Mouse (Mus musculus) hindbrain, embryonic 16.5 days (tissue): ENCODE measurements at regions not wholly inside any gene's neighbourhood (a gene's known extent, or its start where the extent isn't known, plus 50 kb on each side); places are given as distances from the start of the nearest gene placed in this dataset.

ENCODE experiments used
- ATAC-seq: fragments of 200-750 bp; cut with Nextera tagmentation; 2 replicates; pipeline ENCODE4 v1.8.0; 2017; ENCODE audit warnings: moderate TSS enrichment, moderate library complexity
- H3K27ac ChIP-seq: fragments of 300-500 bp; sonication (generic); 2 replicates; pipeline ENCODE4 v1.5.1; 2014; ENCODE audit warnings: low read depth, mild to moderate bottlenecking, control low read depth, low read length, moderate library complexity
- H3K27me3 ChIP-seq: fragments of 300-500 bp; sonication (generic); replicated peaks from 2 replicates; pipeline ENCODE4 v1.6.1; 2014; ENCODE audit warnings: low read length; ENCODE audit not compliant: control insufficient read depth, insufficient read depth
- H3K36me3 ChIP-seq: fragments of 300-500 bp; sonication (generic); 2 replicates; pipeline ENCODE4 v1.6.1; 2014; ENCODE audit warnings: mild to moderate bottlenecking, low read length, moderate library complexity, mixed read lengths; ENCODE audit not compliant: control insufficient read depth, insufficient read depth
- H3K4me1 ChIP-seq: fragments of 300-500 bp; sonication (generic); 2 replicates; pipeline ENCODE4 v1.6.1; 2014; ENCODE audit warnings: low read depth, low read length; ENCODE audit not compliant: control insufficient read depth, insufficient read depth
- H3K4me2 ChIP-seq: fragments of 300-500 bp; sonication (generic); 2 replicates; pipeline ENCODE4 v1.6.1; 2014; ENCODE audit warnings: mild to moderate bottlenecking, low read length, control low read depth, moderate library complexity
- H3K4me3 ChIP-seq: fragments of 300-500 bp; sonication (generic); 2 replicates; pipeline ENCODE4 v1.5.1; 2014; ENCODE audit warnings: mild to moderate bottlenecking, low read length, control low read depth, moderate library complexity
- H3K9ac ChIP-seq: fragments of 300-500 bp; sonication (generic); 2 replicates; pipeline ENCODE4 v1.6.1; 2014; ENCODE audit warnings: low read depth, mild to moderate bottlenecking, control low read depth, low read length, moderate library complexity
- H3K9me3 ChIP-seq: fragments of 300-500 bp; sonication (generic); 2 replicates; pipeline ENCODE4 v1.6.1; 2014; ENCODE audit warnings: mild to moderate bottlenecking, low read length, moderate library complexity; ENCODE audit not compliant: control insufficient read depth
- WGBS: fragments of 180-500 bp; shearing (Covaris S2); extraction: QIAGEN DNeasy Blood & Tissue Kit; methylation state at CpG from one replicate; pipeline ENCODE4 v1.1.7; 2014; 5-methylcytosine and 5-hydroxymethylcytosine counted together

- H3K36me3 ChIP-seq, result no peaks in the 10 kb centered on the region
- WGBS, result 30% methylated on average over 11 of the region's 11 CpGs
- no peak for ATAC-seq
- H3K4me1 ChIP-seq, result no peaks in the 10 kb centered on the region; the same call in 1 of the 2 replicates
- no peak overlapping the region for H3K27ac ChIP-seq
- no peaks in the 10 kb centered on the region for H3K9me3 ChIP-seq
- H3K4me3 ChIP-seq, result no peak overlapping the region
- no peaks in the 10 kb centered on the region for H3K27me3 ChIP-seq
- H3K9ac ChIP-seq, result no peak overlapping the region
- H3K4me2 ChIP-seq, result no peak overlapping the region
Observed at GRCm38 (mm10) chr1:189494896-189495295, 92.8 kb upstream of the Kcnk2 start.

DNA sequence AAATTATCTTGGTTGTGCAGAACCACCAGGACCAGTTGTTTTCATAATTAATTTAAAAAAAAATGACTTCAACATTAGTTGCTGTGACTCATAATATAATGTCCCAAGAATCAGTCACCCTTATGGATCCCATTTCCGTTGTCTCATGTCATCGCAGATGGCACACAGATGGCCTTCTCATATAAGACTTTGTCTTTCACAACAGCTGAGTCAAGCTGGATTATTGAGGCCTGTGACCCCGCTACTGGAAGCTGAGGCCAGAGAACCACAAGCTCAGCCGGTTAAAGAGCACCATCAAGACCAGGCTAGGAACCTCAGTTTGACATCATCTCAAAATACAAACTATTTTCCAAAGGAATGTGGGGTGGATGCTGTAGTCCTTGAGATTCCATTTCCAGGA, 83.3 kb upstream of the Kcnk2 start:
- H3K4me2 ChIP-seq, result no peak overlapping the region
- H3K4me3 ChIP-seq, result no peak overlapping the region
- no peak for ATAC-seq
- no peaks in the 10 kb centered on the region for H3K36me3 ChIP-seq
- H3K27ac ChIP-seq, result no peak overlapping the region
- H3K9ac ChIP-seq, result no peak overlapping the region
- no peaks in the 10 kb centered on the region for H3K27me3 ChIP-seq
- no peaks in the 10 kb centered on the region for H3K4me1 ChIP-seq
- no peaks in the 10 kb centered on the region for H3K9me3 ChIP-seq
- 90% methylated on average over 4 of the region's 4 CpGs for WGBS

DNA sequence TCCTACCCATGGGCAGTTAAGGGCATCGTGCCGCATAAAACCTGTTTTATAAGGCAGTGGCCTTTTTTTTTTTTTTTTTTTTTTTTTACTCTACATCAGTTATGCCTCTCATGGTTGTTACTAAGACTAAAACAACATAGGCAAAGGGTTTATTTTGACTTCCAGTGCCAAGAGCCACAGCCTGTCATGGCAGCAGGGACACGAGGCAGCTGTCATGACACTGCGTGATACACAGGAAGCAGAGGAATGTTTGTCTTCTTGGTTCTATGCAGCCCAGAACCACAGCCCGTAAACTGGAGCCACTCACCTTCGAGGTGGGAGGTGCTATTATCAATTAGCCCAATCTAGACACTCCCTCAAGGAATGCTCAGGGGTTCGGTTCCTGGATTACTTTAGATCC, 81.3 kb upstream of the Kcnk2 start:
- Histone ChIP-seq H3K9ac (no peak overlapping the region), H3K9me3 (no peaks in the 10 kb centered on the region), H3K27ac (no peak overlapping the region), H3K4me3 (no peak overlapping the region), H3K27me3 (no peaks in the 10 kb centered on the region), H3K4me1 (no peaks in the 10 kb centered on the region), H3K36me3 (no peaks in the 10 kb centered on the region), H3K4me2 (no peak overlapping the region)
- WGBS, result 89% methylated on average over 7 of the region's 7 CpGs
- ATAC-seq, result no peak

DNA sequence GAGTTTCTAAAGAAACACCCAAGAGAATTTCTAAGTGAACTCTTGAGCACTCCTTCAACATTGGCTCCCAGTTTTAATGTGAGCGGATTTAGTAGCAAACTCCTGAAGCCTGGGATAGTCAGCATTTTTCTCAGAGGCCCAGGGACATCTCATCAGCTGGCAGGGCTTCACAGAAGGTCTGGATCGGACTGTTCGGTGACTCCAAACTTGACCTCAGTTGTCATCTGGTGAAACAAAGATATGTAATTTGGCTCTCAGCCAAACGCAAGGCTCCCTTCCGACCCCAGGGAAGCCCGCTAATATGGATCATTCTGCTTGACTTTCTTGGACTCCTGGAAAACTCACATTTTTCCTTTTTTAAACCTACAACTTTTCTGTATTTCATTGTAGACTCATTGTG, 76.0 kb upstream of the Kcnk2 start:
- no peak overlapping the region for H3K9ac ChIP-seq
- no peak overlapping the region for H3K4me2 ChIP-seq
- 62% methylated on average over 6 of the region's 6 CpGs for WGBS

GRCm38 (mm10) chr1:189476796-189477195, 74.7 kb upstream of the Kcnk2 start:
- Histone ChIP-seq H3K27me3 (no peaks in the 10 kb centered on the region), H3K27ac (no peak overlapping the region), H3K9me3 (no peaks in the 10 kb centered on the region), H3K4me3 (no peak overlapping the region), H3K36me3 (no peaks in the 10 kb centered on the region), H3K9ac (no peak overlapping the region), H3K4me2 (no peak overlapping the region), H3K4me1 (no peaks in the 10 kb centered on the region)
- ATAC-seq, result no peak
- 92% methylated on average over 14 of the region's 14 CpGs for WGBS

More for the DNA sequence above, 76.0 kb upstream of the Kcnk2 start:
- Histone ChIP-seq H3K9me3 (no peaks in the 10 kb centered on the region), H3K27me3 (no peaks in the 10 kb centered on the region), H3K4me3 (no peak overlapping the region), H3K27ac (no peak overlapping the region), H3K36me3 (no peaks in the 10 kb centered on the region), H3K4me1 (no peaks in the 10 kb centered on the region)
- ATAC-seq, result no peak

DNA sequence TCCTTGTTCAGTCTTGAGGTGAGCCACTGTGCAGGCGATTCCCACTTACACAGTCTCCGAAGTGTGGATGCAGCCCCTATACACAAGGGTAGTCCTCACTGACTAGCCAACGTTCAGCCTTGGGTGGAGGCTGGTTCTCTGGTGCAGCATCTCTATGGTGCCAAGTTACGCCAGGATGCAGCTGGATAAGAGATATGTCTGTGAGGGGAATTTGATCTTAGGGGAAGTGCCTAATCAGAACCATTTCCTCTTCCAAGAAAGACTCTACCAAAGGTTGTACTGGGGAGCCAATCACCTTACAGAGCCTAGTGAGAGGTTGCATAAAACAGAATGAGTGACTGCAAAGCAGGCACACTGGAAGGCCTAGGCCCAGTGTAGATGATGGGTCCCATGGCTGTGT, 71.0 kb upstream of the Kcnk2 start:
- WGBS, result 96% methylated on average over 4 of the region's 4 CpGs
- no peak for ATAC-seq
- H3K9ac ChIP-seq, result no peak overlapping the region

GRCm38 (mm10) chr1:189458421-189458820, 56.3 kb upstream of the Kcnk2 start:
- Histone ChIP-seq H3K9me3 (no peaks in the 10 kb centered on the region), H3K4me3 (no peak overlapping the region), H3K4me2 (no peak overlapping the region), H3K36me3 (no peaks in the 10 kb centered on the region), H3K4me1 (no peaks in the 10 kb centered on the region), H3K27me3 (no peaks in the 10 kb centered on the region), H3K27ac (no peak overlapping the region), H3K9ac (no peak overlapping the region)
- WGBS, result 51% methylated on average over 3 of the region's 3 CpGs
- ATAC-seq, result no peak

More for the DNA sequence above, 71.0 kb upstream of the Kcnk2 start:
- Histone ChIP-seq H3K9me3 (no peaks in the 10 kb centered on the region), H3K4me3 (no peak overlapping the region), H3K4me2 (no peak overlapping the region), H3K36me3 (no peaks in the 10 kb centered on the region), H3K27ac (no peak overlapping the region), H3K4me1 (no peaks in the 10 kb centered on the region), H3K27me3 (no peaks in the 10 kb centered on the region)
